Mouse (Mus musculus) ES-E14 (cell line): ENCODE results near the gene Vps37c. TPM values are rescaled to one million over a fixed set of nuclear protein-coding genes. Genes with fewer than 3 reads are reported as not detected.

ENCODE experiments used
- DNase-seq: peaks from one replicate; pipeline ENCODE4 v3.0.0-alpha.2; 2013; ENCODE audit warnings: low read depth, low spot score
- H3K27ac ChIP-seq: 2 replicates; pipeline ENCODE4 v1.5.1; 2012; ENCODE audit warnings: low read depth, mild to moderate bottlenecking, low read length, moderate library complexity, mixed read lengths; ENCODE audit not compliant: poor library complexity, insufficient read depth, severe bottlenecking
- H3K36me3 ChIP-seq: 2 replicates; pipeline ENCODE4 v1.6.1; 2012; ENCODE audit warnings: mild to moderate bottlenecking, low read length, moderate library complexity, mixed read lengths; ENCODE audit not compliant: control insufficient read depth, poor library complexity, insufficient read depth, severe bottlenecking
- H3K4me1 ChIP-seq, 2 experiments: fragments of 150-350 bp in 1 of 2; sonication (generic) in 1 of 2; 2 replicates each; pipeline ENCODE4 v1.6.1; 2012; ENCODE audit warnings: low read length in 2 of 2, mild to moderate bottlenecking in 1 of 2, mixed read lengths in 1 of 2; ENCODE audit not compliant: control insufficient read depth in 2 of 2, insufficient read depth in 2 of 2, poor library complexity in 1 of 2
- H3K4me3 ChIP-seq, 2 experiments: fragments of 150-350 bp in 1 of 2; sonication (generic) in 1 of 2; 2 replicates each; pipeline ENCODE4 v1.5.1; 2012; ENCODE audit warnings: low read length in 2 of 2, low read depth in 1 of 2, mild to moderate bottlenecking in 1 of 2, mixed read lengths in 1 of 2; ENCODE audit not compliant: insufficient read depth in 1 of 2, poor library complexity in 1 of 2, severe bottlenecking in 1 of 2
- H3K9ac ChIP-seq: 2 replicates; pipeline ENCODE4 v1.6.1; 2012; ENCODE audit warnings: low read depth, mild to moderate bottlenecking, low read length, mixed read lengths; ENCODE audit not compliant: poor library complexity, insufficient read depth, severe bottlenecking
- H3K9me3 ChIP-seq: fragments of 150-350 bp; sonication (generic); 2 replicates; pipeline ENCODE4 v1.6.1; 2012; ENCODE audit warnings: low read depth, mild to moderate bottlenecking, low read length; ENCODE audit not compliant: control insufficient read depth, insufficient read depth
- CHD2 ChIP-seq: IDR thresholded peaks from 2 replicates; pipeline ENCODE4 v1.6.1; 2014; ENCODE audit warnings: mild to moderate bottlenecking, low read depth, low read length, inconsistent platforms
- HCFC1 ChIP-seq: IDR thresholded peaks from 2 replicates; pipeline ENCODE4 v1.6.1; 2012; ENCODE audit warnings: low read length, inconsistent platforms, borderline replicate concordance; ENCODE audit not compliant: insufficient read depth
- MAFK ChIP-seq: IDR thresholded peaks from 2 replicates; pipeline ENCODE4 v1.6.1; 2014; ENCODE audit warnings: mild to moderate bottlenecking, low read depth, low read length, inconsistent platforms; ENCODE audit not compliant: insufficient read depth
- ZC3H11A ChIP-seq: IDR thresholded peaks from 2 replicates; pipeline ENCODE4 v1.6.1; 2012; ENCODE audit warnings: low read depth, mild to moderate bottlenecking, inconsistent platforms, low read length, borderline replicate concordance
- ZNF384 ChIP-seq: IDR thresholded peaks from 2 replicates; pipeline ENCODE4 v1.6.1; 2012; ENCODE audit warnings: low read depth, low read length, inconsistent platforms
- in situ Hi-C, 2 experiments: fragments of 600-800 bp; cut with MboI; formaldehyde crosslinking; loops; one replicate each; pipeline ENCODE4 v1.15.1; 2025; ENCODE audit warnings: low sequenced_read_pairs in 2 of 2, inconsistent platforms in 1 of 2; ENCODE audit not compliant: unreplicated experiment in 2 of 2
- total RNA-seq: library from RNA; depleted of rRNA; stranded (reverse); fragments of 300-350 nt; gene quantifications from 2 replicates; pipeline ENCODE4 v1.2.3, GENCODE M21; 2012

The Vps37c gene
- total RNA-seq, 1 experiment: 6.6 TPM

GRCm38 (mm10) chr19:10724629-10725363, 36.3 kb downstream of the Vps37c start:
- in situ Hi-C loops: loop anchor here in 1 of 2 experiments (25.0 kb wide), 1 partner anchor 238 kb away; the partner anchor contains the start of gene Ms4a10
- Histone ChIP-seq H3K9ac (no peak overlapping the region), H3K4me1 (peaks cover 0 to 18% of the 10 kb centered on the region in 2 experiments; a peak in 3 of 4 replicates), H3K4me3 (no peak overlapping the region), H3K36me3 (no peaks in the 10 kb centered on the region), H3K27ac (no peak overlapping the region), H3K9me3 (no peaks in the 10 kb centered on the region)
- TF ChIP-seq MAFK (no peak), ZNF384 (no peak), CHD2 (no peak), ZC3H11A (no peak), HCFC1 (no peak)
- DNase-seq: no peak

DNA sequence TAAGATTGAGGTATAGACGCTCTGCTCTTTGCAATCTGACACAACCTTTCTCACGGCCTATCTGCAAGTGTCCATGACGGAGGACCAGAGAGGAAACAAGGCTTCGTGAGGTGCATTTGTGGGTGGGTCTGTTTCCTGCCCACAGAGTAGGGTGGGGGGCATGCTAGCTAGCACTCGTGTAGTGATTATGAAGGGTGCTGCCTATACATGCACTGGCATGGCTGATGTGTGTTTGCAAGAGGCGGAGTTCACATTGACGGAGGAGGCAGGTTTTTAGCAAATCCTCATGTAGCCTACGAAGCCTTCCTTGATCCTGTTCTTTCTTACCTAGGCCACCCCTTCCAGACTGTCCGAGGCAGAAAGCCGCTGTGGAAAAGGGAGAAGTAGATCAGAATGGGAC, 41.4 kb downstream of the Vps37c start:
- no peak overlapping the region for H3K9ac ChIP-seq
- no peak for DNase-seq
- no peak overlapping the region for H3K4me3 ChIP-seq
- H3K4me1 ChIP-seq: no peaks in the 10 kb centered on the region
- H3K27ac ChIP-seq: no peak overlapping the region
- in situ Hi-C loops: no loop called here
- H3K36me3 ChIP-seq: no peaks in the 10 kb centered on the region
- no peaks in the 10 kb centered on the region for H3K9me3 ChIP-seq
- TF ChIP-seq CHD2 (no peak), MAFK (no peak), HCFC1 (no peak), ZNF384 (no peak), ZC3H11A (no peak)

GRCm38 (mm10) chr19:10730469-10730868, 41.9 kb downstream of the Vps37c start:
- H3K4me1 ChIP-seq: no peaks in the 10 kb centered on the region
- no peaks in the 10 kb centered on the region for H3K9me3 ChIP-seq
- DNase-seq: no peak
- in situ Hi-C loops: no loop called here
- no peak overlapping the region for H3K9ac ChIP-seq
- no peak overlapping the region for H3K4me3 ChIP-seq
- TF ChIP-seq CHD2 (no peak), ZNF384 (no peak), HCFC1 (no peak)
- no peak overlapping the region for H3K27ac ChIP-seq
- no peaks in the 10 kb centered on the region for H3K36me3 ChIP-seq

GRCm38 (mm10) chr19:10731975-10732374, 43.4 kb downstream of the Vps37c start:
- in situ Hi-C loops: no loop called here
- no peak overlapping the region for H3K4me3 ChIP-seq
- TF ChIP-seq ZC3H11A (no peak), MAFK (no peak), CHD2 (no peak), HCFC1 (no peak), ZNF384 (no peak)
- H3K36me3 ChIP-seq: no peaks in the 10 kb centered on the region
- H3K9ac ChIP-seq: no peak overlapping the region
- H3K27ac ChIP-seq: no peak overlapping the region
- no peaks in the 10 kb centered on the region for H3K4me1 ChIP-seq
- DNase-seq: no peak
- H3K9me3 ChIP-seq: no peaks in the 10 kb centered on the region

- TF ChIP-seq ZC3H11A (no peak), MAFK (no peak), CHD2 (no peak), HCFC1 (no peak), ZNF384 (no peak)
- Histone ChIP-seq H3K4me3 (no peak overlapping the region), H3K4me1 (no peaks in the 10 kb centered on the region), H3K36me3 (no peaks in the 10 kb centered on the region), H3K9ac (no peak overlapping the region), H3K9me3 (no peaks in the 10 kb centered on the region), H3K27ac (no peak overlapping the region)
- DNase-seq: no peak
- in situ Hi-C loops: no loop called here
Measured at GRCm38 (mm10) chr19:10732741-10733140, 44.2 kb downstream of the Vps37c start.
